Mouse (Mus musculus) thymus, postnatal 14 days (tissue): ENCODE measurements at regions not wholly inside any gene's neighbourhood (a gene's known extent, or its start where the extent isn't known, plus 50 kb on each side); places are given as distances from the start of the nearest gene placed in this dataset.

Source experiments
- DNase-seq: peaks from one replicate; pipeline ENCODE4 v3.0.0; 2021

- no peak for DNase-seq
Observed at GRCm38 (mm10) chr10:39216142-39216904, 52.7 kb upstream of the Ccn6 start.

GRCm38 (mm10) chr10:39214563-39214962, 51.0 kb upstream of the Ccn6 start:
- no peak for DNase-seq
